Mouse (Mus musculus) megakaryocyte, embryonic 14.5 days (primary cell): ENCODE results near the gene Cdca4.
"Not testable (repeated sequence)": the region's sequence is repeated elsewhere in the genome, so short reads cannot be mapped to it uniquely, and the experiment has no call there.

ENCODE experiments used
- FLI1 ChIP-seq: IDR thresholded peaks from 2 replicates; pipeline ENCODE4 v1.6.1; 2012; ENCODE audit warnings: low read length, inconsistent platforms, mixed read lengths
- GATA1 ChIP-seq: IDR thresholded peaks from 3 replicates; pipeline ENCODE4 v1.6.1; 2012; ENCODE audit warnings: mixed read lengths, low read length, inconsistent platforms, borderline replicate concordance

- TF ChIP-seq GATA1, FLI1: not testable (repeated sequence)
These were observed 12.9 kb upstream of the Cdca4 start for GRCm38 (mm10) chr12:112842128-112842527.
